Mouse (Mus musculus) forebrain, embryonic 16.5 days (tissue): ENCODE data around the gene Dchs1. TPM values are rescaled to one million over a fixed set of nuclear protein-coding genes. Genes with fewer than 3 reads are reported as not detected.
"Not testable (repeated sequence)": the region's sequence is repeated elsewhere in the genome, so short reads cannot be mapped to it uniquely, and the experiment has no call there.

ENCODE experiments used
- ATAC-seq: fragments of 200-750 bp; cut with Nextera tagmentation; 2 replicates; pipeline ENCODE4 v1.8.0; 2017; ENCODE audit warnings: mild to moderate bottlenecking, moderate library complexity
- H3K27ac ChIP-seq: fragments of 300-500 bp; sonication (generic); 2 replicates; pipeline ENCODE4 v1.5.1; 2014; ENCODE audit warnings: low read length, control low read depth
- H3K27me3 ChIP-seq: fragments of 300-500 bp; sonication (generic); replicated peaks from 2 replicates; pipeline ENCODE4 v1.6.1; 2014; ENCODE audit warnings: low read length; ENCODE audit not compliant: control insufficient read depth, insufficient read depth
- H3K36me3 ChIP-seq: fragments of 300-500 bp; sonication (generic); 2 replicates; pipeline ENCODE4 v1.6.1; 2014; ENCODE audit not compliant: control insufficient read depth, insufficient read depth
- H3K4me1 ChIP-seq: fragments of 300-500 bp; sonication (generic); replicated peaks from 2 replicates; pipeline ENCODE4 v1.6.1; 2014; ENCODE audit warnings: low read length; ENCODE audit not compliant: control insufficient read depth, insufficient read depth
- H3K4me2 ChIP-seq: fragments of 300-500 bp; sonication (generic); 2 replicates; pipeline ENCODE4 v1.6.1; 2014; ENCODE audit warnings: mild to moderate bottlenecking, low read length, control low read depth
- H3K4me3 ChIP-seq: fragments of 300-500 bp; sonication (generic); replicated peaks from 2 replicates; pipeline ENCODE4 v1.5.1; 2014; ENCODE audit warnings: mild to moderate bottlenecking, low read length, control low read depth
- H3K9ac ChIP-seq: fragments of 300-500 bp; sonication (generic); replicated peaks from 2 replicates; pipeline ENCODE4 v1.6.1; 2014; ENCODE audit warnings: low read depth, low read length, control low read depth
- H3K9me3 ChIP-seq: fragments of 300-500 bp; sonication (generic); 2 replicates; pipeline ENCODE4 v1.6.1; 2016; ENCODE audit warnings: low read length; ENCODE audit not compliant: control insufficient read depth
- WGBS: fragments of 180-500 bp; shearing (Covaris S2); extraction: QIAGEN DNeasy Blood & Tissue Kit; methylation state at CpG from one replicate; pipeline ENCODE4 v1.1.7; 2014; 5-methylcytosine and 5-hydroxymethylcytosine counted together
- polyA plus RNA-seq: library from polyadenylated mRNA; unstranded; fragments of >200 nt; fragmentation: Nextera tagmentation; extraction: Ambion mirVana; gene quantifications from 2 replicates; pipeline ENCODE4 v1.2.1, GENCODE M21; 2015

Dchs1 gene
- polyA plus RNA-seq, 1 experiment from 2014 or later, result 22.0 TPM

GRCm38 (mm10) chr7:105752716-105753115 is 34.7 kb downstream of the Dchs1 start:
- Histone ChIP-seq H3K27me3 (no peaks in the 10 kb centered on the region), H3K36me3 (peaks cover 47% of the 10 kb centered on the region), H3K9ac (no peak overlapping the region), H3K4me1 (peaks cover 10% of the 10 kb centered on the region), H3K4me2 (no peak overlapping the region), H3K27ac (no peak overlapping the region), H3K9me3 (no peaks in the 10 kb centered on the region), H3K4me3 (no peak overlapping the region)
- WGBS, result 90% methylated on average over 2 of the region's 2 CpGs
- peak; percentile 9 for ATAC-seq

DNA sequence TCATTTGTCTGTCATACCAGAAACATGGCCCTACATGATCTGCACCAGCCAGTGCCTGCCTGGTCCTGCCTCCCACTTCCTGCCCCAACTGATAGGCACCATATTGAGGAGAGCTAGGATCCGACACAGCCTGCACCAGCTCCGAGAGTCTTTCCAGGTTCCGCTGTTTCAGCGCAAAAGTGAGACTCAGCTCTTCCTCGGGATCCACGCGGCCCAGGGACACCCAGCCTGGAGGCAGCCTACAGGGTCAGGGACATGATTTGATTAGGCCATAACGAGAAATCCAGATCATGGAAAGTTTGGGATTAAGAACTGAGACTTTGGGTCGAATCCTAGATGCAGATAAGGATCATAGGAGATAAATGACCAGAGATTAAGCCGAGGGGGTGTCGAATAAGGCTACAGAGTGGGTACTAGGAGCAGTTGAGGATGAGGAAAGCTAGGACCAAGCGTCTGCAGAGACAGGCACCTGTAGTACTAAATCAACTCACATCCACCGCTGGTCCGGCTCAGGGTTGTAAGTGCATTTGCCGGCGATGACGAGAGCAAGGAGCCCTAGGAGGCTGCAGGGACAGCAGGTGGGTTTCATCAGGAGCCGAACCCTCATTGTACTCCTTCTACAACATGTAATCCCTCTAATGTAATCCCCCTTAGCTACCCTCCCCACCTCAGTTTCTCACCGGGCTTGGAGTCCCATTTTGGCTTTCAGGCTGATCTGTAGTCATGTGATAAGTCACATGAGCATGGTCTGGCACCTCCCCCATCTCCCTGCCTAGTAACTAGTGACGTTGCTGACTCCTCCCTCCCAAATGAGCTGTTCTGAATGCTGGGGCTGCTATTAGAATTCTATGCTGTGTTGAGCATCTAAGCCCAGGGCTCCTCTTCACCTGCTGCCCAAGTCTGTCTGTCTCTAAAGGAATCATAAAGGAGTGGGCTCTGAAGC is 35.7 kb downstream of the Dchs1 start, which contains the start of gene Tpp1:
Gene Tpp1, minus strand, starts transcription at position 745 of the 943 bp plus-strand sequence.
- Histone ChIP-seq H3K9ac (peak within 1 kb of the TSS; percentile 60), H3K4me2 (peak within 1 kb of the TSS; percentile 52), H3K4me1 (peaks cover 10% of the 10 kb centered on the region), H3K9me3 (no peaks in the 10 kb centered on the region), H3K27me3 (no peaks in the 10 kb centered on the region), H3K27ac (peak within 1 kb of the TSS; percentile 43), H3K36me3 (peaks cover 42% of the 10 kb centered on the region), H3K4me3 (peak within 1 kb of the TSS; percentile 45)
- 17% methylated on average over 20 of the region's 20 CpGs for WGBS
- peak; percentile 93 for ATAC-seq

DNA sequence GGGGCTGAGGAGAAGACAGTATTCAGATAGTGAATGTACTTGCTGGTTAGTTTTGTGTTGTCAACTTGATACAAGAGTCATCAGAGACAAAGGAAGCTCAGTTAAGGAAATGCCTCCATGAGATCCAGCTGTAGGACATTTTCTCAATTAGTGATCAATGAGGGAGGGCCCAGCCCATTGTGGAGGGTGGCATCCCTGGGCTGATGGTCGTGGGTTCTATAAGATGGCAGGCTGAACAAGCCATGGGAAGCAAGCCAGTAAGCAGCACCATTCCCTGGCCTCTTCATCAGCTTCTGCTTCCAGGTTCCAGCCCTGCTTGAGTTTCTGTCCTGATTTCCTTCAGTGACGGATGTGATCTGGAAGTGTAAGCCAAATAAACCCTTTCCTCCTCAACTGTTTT is 39.7 kb downstream of the Dchs1 start:
- H3K4me3 ChIP-seq, result no peak overlapping the region
- no peak overlapping the region for H3K9ac ChIP-seq
- H3K4me2 ChIP-seq, result no peak overlapping the region
- no peaks in the 10 kb centered on the region for H3K27me3 ChIP-seq
- 81% methylated on average over 2 of the region's 2 CpGs for WGBS
- H3K4me1 ChIP-seq, result peaks cover 20% of the 10 kb centered on the region
- peaks cover 6% of the 10 kb centered on the region; the same call in 1 of the 2 replicates for H3K36me3 ChIP-seq
- no peak overlapping the region for H3K27ac ChIP-seq
- ATAC-seq, result no peak
- no peaks in the 10 kb centered on the region for H3K9me3 ChIP-seq

- H3K9ac ChIP-seq, result peak within 1 kb of the TSS; percentile 82
- ATAC-seq, result peak; percentile 98
- under 1% methylated on average over 63 of the region's 67 CpGs for WGBS
- peak within 1 kb of the TSS; percentile 82 for H3K4me2 ChIP-seq
- peaks cover 10% of the 10 kb centered on the region for H3K4me1 ChIP-seq
- peak within 1 kb of the TSS; percentile 82 for H3K27ac ChIP-seq
- peaks cover 8% of the 10 kb centered on the region; the same call in 1 of the 2 replicates for H3K36me3 ChIP-seq
- H3K27me3 ChIP-seq, result no peaks in the 10 kb centered on the region
- H3K4me3 ChIP-seq, result peak within 1 kb of the TSS; percentile 84
- H3K9me3 ChIP-seq, result no peaks in the 10 kb centered on the region
These were observed 43.4 kb downstream of the Dchs1 start, which contains the start of gene Taf10 for GRCm38 (mm10) chr7:105743926-105744590. Gene Taf10, minus strand, starts transcription at chr7:105744361.

DNA sequence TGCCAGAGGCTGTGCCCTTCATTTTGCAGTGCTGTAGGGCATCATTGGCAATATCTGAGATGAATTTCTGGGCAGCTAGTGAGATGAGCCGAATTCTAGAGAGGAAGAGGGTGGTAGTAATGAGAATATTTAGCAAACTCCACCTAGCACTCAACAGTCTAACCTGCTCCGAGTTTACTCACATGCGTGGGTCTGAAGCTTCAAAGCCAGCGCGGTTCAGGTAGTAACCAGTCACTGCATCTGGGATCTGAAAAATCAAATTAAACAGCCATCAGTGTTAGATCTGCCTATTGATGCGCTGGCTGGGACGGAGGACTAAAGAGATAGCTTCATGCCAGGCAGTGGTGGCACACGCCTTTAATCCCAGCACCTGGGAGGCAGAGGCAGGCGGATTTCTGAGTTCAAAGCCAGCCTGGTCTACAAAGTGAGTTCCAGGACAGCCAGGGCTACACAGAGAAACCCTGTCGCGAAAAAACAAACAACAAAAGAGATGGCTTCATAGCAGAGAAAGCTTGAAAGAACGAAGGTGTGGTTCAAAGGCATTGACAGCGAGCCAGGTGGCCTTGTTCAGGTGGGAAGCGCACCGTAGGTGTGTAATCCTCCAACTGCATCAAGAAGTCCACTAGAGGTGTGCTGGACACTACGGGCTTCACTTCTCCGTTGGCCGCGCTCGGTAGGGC is 44.1 kb downstream of the Dchs1 start:
- not testable (repeated sequence) for ATAC-seq, H3K27me3 ChIP-seq, H3K9me3 ChIP-seq, H3K36me3 ChIP-seq, H3K27ac ChIP-seq
- Histone ChIP-seq H3K9ac (peak overlapping the region; percentile 82), H3K4me3 (peak overlapping the region; percentile 84), H3K4me2 (peak overlapping the region; percentile 82), H3K4me1 (peaks cover 14% of the 10 kb centered on the region)
- 33% methylated on average over 20 of the region's 20 CpGs for WGBS

DNA sequence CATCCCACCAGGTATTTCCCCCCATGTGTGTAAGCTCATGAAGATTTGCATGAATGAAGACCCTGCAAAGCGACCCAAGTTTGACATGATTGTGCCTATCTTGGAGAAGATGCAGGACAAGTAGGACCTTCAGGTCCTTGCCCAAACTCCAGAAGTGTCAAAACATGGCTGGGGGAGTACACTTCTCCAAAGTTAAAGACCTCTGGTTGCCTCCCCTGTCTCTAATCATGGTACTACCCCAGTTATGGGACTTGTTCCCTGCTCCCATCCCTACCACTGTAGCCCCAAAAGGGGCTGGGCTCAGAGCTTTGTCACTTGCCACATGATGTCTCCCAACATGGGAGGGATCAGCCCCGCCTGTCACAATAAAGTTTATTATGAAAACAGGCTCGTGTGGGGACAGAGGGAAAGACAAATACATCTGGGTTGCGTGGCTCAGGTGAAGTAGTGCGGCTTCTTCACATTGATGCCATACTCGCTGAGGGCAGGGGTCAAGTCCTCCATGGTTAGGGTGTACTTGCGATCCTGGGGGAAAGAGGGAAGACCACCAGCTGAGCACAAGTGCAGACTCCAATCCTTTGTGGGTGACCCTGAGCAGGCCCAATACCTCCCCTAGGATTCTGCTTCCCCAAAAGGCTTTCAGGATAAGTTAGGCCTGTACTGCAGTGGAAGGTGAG is 44.8 kb downstream of the Dchs1 start:
- peaks cover 15% of the 10 kb centered on the region for H3K4me1 ChIP-seq
- not testable (repeated sequence) for H3K9me3 ChIP-seq, H3K9ac ChIP-seq, H3K27me3 ChIP-seq, H3K4me2 ChIP-seq, H3K27ac ChIP-seq, H3K36me3 ChIP-seq, ATAC-seq, H3K4me3 ChIP-seq
- 83% methylated on average over 7 of the region's 7 CpGs for WGBS

DNA sequence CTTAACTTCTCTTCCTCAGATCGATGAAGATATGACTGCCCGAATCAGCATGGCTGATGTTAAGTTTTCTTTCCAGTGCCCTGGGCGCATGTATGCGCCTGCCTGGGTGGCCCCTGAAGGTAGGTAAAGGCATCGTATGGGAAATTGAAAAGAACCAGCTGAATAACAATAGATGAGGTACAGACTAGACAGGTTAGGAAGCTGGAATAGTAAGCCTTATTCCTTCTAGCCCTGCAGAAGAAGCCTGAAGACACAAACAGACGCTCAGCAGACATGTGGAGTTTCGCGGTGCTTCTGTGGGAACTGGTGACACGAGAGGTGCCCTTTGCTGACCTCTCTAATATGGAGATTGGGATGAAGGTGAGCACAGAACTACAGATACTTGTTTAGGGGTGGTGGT is 45.5 kb downstream of the Dchs1 start:
- H3K4me2 ChIP-seq, result no peak overlapping the region
- no peak for ATAC-seq
- H3K4me1 ChIP-seq, result peaks cover 22% of the 10 kb centered on the region
- no peak overlapping the region for H3K27ac ChIP-seq
- no peaks in the 10 kb centered on the region for H3K27me3 ChIP-seq
- 0 out of 2 replicates have a peak, but pooled peaks cover 4% of the 10 kb centered on the region for H3K36me3 ChIP-seq
- H3K4me3 ChIP-seq, result no peak overlapping the region
- 92% methylated on average over 9 of the region's 9 CpGs for WGBS
- H3K9ac ChIP-seq, result no peak overlapping the region
- H3K9me3 ChIP-seq, result no peaks in the 10 kb centered on the region

DNA sequence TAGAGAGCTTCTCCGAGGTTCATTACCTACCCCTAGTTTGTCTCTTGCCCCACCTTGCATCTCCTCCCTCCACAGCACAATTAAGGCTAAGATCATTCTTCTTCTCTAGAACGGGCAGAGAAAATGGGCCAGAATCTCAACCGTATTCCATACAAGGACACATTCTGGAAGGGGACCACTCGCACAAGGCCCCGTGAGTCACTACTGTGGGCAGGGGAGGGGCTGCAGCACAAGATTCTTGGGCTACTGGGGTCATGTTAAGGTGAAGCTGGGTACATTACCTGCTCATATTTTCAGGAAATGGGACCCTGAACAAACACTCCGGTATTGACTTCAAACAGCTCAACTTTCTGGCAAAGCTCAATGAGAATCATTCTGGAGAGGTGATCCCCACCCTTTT is 46.6 kb downstream of the Dchs1 start:
- H3K36me3 ChIP-seq, result 0 out of 2 replicates have a peak, but pooled peaks cover 2% of the 10 kb centered on the region
- no peaks in the 10 kb centered on the region for H3K27me3 ChIP-seq
- H3K4me3 ChIP-seq, result no peak overlapping the region
- peaks cover 22% of the 10 kb centered on the region for H3K4me1 ChIP-seq
- no peak overlapping the region for H3K27ac ChIP-seq
- H3K4me2 ChIP-seq, result no peak overlapping the region
- no peak for ATAC-seq
- H3K9ac ChIP-seq, result no peak overlapping the region
- 81% methylated on average over 6 of the region's 6 CpGs for WGBS
- no peaks in the 10 kb centered on the region for H3K9me3 ChIP-seq
